Mouse (Mus musculus) ZHBTc4 (cell line): Measurements from ENCODE around the gene Ripor2.
A peak's percentile ranks its signal among the peaks of the same experiment; 100 is the strongest.

Source experiments
- DNase-seq: peaks from one replicate; pipeline ENCODE4 v3.0.0-alpha.2; 2011; ENCODE audit warnings: low read depth, low spot score

Ripor2 gene

DNA sequence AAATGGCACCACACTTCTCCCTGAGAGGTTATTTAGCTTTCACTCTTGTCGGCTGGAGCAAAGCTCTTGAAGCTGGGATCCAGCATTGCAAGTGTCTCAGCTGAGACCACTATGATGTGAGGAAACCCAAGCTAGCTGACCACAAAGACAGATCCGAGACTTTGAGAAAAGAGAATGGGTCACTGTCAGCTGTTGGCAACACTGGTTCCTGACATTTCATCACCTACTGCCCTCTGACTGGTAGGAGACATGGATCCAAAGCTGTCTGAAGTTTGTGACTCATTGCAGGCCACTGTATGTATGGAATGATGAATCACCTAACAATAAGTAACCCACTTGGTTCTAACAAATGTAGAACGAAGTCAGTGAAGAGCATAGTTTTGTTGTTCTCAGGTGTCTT is 64.3 kb downstream of the Ripor2 start:
- no peak for DNase-seq

DNA sequence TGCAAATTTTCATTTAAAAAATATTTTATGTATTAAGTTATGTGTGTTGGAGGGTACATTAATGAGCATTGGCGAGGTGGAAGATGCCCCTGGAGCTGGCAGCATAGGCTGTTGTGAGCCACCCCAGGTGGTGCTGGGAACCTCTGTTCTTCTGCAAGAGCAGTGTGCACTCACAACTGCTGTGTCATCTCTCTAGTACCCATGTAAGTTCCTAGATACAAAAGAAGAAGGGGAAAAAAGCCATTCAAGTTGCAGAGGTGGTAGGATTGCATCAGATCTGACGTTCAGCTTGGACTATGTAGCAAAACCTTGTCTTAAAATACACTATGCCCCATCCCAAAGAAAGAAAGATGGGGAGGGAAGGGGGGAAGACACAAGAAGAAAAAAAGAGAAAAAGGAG is 65.5 kb downstream of the Ripor2 start:
- no peak for DNase-seq

DNA sequence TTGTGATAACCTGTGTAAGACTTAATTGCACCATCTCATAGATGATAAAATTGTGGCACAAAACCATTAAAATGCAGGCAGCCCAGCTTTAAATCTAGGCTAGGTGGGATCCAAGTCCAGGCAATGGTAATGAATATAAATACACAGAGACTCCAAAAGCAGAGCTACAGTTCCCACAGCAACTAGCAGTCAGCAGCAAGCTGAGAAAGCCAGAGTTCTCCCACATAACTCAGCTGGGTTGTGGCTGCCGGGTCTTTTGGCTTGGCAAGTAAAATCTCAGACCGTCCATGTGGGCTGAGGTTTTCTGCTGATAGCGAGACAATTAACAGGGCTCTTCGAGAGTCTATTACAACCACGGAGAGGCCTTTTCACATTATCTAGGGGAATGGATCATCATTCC is 66.0 kb downstream of the Ripor2 start:
- no peak for DNase-seq

DNA sequence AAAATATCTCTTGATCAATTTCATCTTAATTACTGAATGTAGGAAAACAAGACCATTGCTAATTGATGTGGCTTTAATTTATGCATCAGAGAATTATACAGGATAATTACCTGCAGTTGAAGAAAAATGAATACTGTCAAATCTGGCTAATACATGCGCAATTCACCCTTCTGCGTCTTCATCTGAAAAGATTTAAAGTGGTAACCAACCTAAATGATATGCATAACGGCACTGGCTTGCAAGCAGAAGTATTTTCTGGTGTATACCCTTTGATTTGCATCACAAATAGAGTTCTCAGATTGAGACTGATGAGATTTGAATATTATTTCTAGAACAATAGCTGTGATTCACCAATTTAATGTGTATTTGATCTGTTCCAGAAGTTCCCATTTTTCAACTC is 66.7 kb downstream of the Ripor2 start:
- DNase-seq: no peak

DNA sequence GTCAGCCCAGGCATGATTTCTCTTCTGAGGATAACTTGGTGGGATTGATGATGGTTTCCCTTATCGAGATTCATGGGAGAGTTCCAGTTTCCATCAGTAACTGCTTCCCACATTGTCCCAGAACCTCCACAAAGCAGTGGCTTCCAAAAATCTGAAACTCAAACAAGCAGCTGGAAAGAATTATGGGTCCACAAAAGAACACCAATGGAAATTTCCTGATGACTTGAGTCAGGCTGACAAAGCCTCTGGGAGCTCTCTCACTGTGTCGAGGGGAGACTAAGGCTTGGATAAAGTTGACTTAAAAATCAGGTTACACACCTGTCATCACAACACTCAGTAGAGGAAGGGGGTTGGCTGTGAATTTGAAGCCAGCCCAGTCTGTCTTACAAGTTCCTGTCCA is 67.1 kb downstream of the Ripor2 start:
- no peak for DNase-seq

DNA sequence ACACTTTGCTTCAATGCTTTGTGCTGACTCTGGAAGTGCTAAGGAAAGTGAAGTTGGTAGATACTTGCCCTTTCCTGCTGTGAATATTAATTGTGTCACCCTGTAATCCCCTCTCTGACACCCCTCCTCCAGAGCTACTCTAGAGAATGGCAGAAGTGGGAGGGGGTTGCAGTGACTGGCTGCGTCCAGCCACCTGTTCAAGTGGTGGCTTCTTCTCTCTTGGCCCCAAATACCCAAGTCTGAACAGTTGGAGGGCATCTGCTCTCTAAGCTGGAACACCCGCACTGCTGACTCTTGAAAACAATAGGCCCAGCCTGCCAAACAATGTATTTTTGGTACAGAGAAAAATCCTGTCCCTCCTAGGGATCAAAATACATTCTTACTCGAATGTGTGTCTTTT is 69.0 kb downstream of the Ripor2 start:
- DNase-seq: no peak

DNA sequence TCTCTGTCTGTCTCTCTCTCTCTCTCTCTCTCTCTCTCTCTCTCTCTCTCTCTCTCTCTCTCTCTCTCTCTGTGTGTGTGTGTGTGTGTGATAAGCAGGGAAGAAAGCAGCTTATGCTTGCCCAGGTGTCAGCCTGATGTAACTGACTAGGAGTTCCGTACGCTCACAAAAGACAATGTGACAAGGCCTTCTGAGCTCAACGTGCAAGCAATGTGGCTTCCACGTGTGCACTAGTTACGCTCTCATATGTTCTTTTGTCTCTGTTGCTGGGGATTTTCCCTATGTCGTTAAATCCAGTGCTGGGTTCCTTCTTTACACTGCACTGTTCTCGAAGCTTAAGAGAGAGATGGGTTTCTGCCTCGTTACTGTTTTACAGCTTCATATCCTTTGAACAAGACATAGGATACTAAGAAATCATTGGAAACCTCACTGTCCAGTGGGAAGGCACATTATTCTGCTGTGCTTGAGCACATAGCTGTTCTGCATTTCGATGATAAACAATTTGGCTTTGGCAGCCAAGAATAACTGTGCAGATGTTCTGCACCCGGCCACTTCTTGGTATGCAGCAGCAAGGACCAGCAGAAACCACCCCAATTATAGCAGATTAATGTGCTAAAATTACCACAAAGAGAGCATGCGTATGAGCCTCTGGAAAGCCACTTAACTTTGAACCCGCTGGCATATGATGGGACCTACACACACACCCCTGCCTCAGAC is 73.1 kb downstream of the Ripor2 start:
- no peak for DNase-seq

DNA sequence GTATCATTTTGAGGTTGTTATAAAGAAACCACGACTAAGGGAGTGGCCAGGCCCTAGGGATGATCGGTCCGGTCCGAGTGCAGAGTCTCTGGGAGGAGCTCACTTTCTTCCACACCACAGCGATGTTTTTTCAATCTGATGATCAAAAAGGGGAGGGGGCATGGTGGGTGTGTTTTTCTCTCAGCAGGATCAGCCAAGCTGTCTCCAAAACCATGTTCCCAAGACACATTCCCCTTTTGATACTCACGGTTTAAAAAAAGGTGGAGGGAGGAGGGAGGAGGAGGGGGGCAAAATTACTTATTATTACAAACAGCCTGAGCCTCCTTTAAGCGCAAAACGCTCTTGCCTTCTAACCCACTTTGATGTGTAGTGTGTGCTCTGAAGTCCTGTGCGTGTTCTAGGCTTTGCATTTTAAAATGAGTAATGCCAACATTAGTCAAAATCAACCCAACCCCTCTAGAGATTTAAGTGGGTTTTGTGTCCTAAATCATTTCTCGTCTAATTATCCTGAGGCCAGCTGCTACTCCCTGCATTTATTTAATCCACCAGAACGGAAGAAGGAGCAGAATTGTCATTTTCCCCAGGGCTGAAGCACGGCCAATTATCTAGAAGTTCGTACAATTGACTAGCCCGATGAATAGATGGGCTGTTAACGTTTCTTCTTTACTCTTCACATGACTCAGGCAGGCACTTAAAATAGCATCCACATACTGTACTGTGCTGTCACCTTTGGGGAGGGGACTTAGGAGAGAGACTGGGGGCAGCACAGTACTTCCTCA is 74.9 kb downstream of the Ripor2 start:
- DNase-seq: no peak

DNA sequence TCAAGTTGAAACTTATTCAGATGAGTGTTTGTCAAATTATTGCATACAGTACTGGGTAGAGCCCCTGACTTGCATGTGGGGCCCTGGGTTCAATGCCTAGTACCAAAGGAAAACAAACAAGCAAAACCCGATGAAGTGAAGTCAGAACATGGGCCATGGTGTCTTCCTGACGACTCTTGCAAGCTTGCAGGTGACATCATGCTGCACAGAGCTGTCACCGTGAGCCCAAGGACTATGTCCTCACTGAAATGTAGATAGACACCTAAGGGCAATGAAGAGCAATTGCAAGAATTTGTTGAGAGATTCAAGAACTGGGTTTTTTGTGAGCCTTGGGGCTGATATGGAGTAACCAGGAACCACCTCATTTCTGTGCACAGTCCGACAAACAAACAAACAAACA is 84.8 kb downstream of the Ripor2 start:
- no peak for DNase-seq

DNA sequence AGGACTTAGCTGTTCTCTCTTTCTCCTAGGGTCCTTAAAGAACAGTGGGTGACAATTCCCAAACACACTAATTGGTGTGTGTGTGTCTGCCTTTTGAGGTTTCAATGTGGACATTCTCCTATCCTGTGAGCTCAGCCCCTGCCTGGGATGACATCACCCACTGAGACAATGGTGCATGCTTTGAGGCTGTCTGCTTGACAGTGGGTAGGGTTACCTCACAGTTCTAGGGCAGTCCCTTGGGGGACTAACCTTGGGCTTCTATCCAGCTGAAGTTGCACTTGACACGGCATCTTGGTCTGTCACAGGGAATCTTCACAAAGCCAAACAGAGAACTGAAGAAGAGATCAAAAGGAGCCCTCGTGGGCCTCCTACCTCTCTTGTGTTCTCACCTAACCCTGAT is 86.6 kb downstream of the Ripor2 start:
- DNase-seq: no peak

DNA sequence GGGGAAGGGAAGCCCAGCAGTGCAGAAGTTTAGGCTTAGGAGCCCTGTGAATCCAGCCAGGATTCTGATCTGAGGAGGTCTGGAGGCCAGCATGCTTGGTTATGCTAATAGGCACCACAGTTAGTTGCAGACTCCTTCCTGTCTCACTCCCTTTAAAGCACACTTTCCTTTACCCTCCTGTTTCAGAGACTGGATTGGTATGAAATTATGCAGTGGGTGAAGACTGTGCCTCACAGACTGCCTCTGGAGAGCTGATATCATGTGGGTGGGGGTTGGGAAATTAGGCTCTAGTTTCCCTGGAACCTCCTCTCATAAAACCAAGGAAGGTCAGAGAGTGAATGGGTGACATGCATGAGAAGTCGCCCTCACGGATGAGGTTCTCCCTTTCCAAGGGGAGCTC is 88.7 kb downstream of the Ripor2 start:
- no peak for DNase-seq

DNA sequence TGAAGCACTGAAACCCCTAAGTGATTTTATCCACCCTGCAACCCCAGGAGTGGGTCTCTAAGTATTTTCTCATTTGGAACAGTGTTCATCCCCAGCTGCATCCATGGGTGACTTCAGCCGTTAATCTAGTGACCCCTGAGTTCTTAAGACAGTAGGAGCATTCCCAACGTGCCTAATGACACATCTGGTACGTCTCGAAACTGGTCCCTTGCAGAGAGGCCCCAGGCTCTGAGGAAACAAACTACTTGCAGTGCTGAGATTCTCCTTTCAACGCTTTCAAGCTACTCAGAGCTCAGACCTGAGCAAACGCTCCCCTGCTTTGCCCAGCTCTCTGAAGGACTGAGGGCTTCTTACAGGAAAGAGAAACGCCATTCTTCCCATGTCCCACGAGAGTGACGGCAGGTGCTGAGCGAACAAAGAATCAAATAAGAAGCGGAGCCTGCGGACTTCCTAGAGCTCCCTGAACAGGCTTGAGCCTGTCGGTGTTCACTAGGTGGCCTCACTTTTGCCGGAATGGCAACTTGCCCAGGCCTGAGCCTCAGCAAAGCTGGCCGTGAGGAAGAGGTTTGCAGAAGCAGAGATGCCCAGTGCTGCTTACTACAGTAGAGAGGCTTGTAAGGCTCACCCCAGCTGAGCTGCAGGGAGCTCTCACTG is 97.2 kb downstream of the Ripor2 start:
- DNase-seq: no peak

DNA sequence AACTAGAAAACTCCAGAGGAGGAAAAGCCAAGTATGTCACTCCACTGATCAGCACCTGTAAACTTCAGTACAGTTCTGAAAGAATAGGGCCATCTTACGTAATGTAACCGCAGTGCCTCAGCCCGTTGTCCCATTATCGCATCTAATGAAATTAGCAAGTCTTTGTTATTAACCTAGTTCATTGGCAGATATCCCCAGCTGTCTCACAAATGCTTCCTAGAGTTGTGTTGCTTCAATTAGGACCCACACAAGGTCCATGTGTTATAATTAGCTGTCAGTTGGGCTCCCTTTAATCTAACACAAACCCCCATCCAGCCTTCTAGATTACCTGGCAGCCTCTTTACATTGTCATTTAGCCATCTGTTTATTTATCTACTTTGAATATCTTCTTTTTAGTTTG is 99.0 kb downstream of the Ripor2 start:
- DNase-seq: no peak

DNA sequence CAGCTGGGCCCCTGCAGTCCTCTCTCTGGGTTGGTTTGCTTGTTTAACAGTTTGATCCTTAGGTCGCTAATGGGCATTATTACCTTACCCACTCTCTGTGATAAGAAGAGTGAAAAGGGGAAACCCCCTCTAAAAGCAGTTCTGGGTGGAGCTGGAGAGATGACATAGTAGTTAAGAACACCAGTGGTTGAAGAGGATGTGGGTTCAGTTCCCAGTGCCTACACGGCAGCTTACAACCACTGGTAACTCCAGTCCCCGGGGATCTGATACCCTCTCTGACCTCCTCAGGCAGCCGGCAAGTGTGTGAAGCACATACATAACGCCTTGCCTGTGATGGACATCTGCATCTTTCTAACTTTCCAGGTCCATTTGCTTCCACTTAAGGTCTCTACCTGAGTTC is 100.4 kb downstream of the Ripor2 start:
- DNase-seq: no peak

DNA sequence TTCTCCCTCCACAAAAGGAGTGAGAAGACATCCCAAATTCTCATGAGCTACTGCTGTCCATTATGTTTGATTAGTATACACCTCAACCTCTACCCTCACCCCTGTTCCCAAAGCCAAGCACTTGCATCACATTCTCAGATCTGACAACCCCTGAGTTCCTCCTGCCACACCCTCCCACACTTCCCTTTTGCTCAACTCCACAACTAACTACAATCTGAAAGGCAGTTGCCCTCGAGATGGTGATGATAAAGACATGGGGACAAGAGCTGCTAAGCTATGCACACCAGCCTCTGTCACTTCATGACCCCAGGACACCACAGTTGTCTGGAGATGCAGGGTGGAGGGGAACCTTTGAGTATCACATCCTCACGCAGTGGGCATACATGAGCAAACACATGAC is 102.5 kb downstream of the Ripor2 start:
- no peak for DNase-seq

DNA sequence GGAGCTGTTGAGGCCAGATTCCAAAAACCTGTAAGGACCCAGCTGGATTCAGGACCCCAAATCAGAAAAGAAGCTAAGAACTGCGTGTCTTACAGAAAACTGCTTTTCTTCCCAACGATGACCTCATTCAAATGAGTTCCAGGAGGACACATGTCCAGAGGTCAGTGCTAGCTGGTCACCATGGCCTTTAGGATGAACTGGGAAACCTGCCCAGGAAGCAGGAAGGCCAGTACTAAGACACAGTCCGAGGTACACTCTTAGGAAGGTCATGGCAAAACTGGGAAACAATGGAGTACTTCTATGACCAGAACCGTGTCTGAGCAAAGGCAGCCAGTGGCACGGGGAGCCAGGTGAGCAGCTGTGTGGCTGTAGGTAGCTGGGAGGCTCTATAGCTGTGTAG is 103.9 kb downstream of the Ripor2 start:
- DNase-seq: no peak

DNA sequence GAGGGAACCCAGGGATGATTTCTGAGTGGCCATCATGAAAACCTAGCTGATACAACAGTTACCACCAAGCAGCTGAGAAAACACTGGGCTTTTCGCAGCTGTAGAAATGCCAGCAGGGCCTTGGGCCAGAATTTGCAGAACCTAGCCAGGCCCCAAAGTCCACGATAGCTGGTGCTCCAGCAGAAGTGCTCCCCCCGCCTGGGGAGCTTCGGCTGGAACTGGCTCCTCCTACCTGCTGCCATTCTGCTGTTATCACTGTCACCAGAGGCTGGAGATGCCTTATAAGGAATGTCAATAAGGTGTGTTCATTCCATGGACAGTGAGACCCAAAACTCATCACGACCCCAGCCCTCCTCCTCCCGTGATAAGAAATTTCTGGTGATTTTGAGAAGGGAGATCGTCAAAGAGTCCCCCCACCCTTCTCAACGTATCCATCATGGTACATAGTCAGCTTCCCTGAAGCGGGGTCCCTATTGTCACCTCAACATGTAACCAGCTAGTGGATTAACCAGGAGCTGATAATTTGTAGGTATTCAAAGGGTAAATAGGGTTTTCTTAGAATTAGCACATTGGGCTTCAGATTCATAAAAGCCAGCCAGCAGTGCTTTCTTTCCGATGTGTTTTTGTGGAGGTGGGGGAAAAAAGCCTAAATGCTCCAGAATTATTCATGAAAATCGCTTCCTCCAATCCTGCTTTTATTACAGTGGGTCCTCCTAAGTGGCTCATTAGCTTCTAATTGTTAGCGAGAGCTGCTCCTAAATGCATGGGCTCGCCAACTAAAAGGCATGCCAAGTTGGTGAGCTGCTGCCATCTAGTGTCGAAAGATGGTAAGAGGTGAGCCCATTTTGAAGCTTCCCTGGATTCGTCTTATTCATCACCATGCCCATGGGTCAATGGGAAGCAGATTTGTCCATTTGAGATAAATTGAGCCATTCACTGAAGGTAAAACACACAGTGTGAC is 105.0 kb downstream of the Ripor2 start:
- DNase-seq: peak; percentile 80

DNA sequence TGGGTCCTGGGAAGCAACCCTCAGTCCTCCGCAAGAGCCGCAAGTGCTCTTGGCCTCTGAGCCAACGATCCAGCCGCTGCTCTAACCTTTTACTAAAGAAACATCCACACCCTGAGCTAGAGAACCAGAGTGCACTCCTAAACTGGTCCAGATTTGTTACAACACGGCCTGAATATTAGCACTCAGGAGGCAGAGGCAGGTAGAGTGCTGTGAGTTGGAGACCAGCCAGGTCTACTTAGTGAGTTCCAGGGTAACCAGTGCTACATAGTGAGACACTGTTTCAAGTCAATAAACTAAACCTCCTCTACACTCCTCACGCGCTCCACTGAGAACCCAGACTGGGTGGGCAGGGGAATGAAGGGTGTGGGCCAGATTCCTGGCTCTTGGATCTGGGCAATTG is 111.3 kb downstream of the Ripor2 start:
- DNase-seq: no peak

DNA sequence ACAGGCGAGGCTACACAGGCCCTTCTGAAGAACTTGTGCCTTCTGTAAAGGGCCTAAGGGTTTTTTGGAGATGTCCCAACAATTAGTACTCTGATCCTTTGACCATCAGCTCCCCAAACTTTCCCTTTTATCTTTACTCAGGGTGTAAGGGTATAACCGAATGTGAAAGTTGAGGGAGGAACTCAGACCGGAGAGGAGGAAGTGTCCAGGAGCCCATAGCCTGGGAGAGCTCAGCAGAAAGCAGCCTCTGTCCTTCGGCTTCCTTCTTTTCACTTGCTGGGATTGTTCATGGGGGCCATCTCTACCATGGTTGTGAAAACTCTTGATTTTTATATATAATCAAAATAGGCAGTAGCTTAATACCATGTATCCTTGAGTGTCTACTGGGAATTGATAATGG is 116.8 kb downstream of the Ripor2 start:
- no peak for DNase-seq

DNA sequence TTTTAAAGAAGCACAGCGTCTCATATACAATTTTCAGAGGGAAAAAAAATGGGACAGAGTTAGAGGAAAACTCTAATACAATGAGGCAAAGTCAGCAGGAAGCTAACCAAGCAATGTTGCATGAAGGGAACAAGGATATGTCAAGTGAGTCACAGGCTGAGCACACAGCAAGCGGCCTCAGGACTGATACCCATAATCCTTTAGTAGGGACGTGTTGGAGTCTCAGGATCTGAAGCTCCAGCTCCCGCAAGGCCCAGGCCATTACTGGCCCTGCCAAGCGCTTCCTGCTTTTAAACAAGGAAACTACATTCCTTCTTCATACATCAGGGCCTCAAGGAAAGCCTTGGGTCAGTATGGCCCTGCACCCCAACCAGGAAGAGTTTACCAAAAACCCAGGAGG is 120.1 kb downstream of the Ripor2 start:
- no peak for DNase-seq

DNA sequence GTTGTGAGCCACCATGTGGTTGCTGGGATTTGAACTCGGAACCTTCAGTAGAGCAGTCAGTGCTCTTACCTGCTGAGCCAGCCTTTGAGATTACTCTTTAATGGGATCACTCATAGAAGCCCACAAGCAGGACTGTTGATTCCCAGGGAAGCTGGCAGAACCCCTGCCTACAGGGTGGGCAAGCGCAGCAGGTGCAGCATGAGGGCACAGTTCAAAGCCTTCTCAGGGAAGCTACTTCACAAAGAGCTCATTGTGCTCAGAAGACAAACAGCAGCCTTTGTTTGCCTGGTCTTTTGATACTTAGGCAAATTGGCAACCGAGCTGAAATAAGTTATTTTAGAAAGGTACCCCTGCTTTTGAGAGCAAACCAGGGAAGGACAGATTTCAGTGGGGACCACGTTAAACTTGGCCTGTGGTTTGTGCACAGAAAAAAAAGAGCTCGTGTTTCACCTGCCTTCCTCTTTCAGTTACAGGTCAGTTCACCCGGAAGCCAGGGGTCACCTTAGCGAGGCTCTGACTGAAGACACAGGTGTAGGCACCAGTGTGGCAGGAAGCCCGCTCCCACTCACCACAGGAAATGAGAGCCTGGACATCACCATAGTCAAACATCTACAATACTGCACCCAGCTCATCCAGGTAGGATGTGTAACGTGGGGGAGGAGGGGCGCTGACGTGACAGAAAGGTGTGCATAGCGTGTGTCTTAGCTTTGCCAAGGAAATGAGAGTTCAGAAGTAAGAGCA is 127.8 kb downstream of the Ripor2 start:
- DNase-seq: no peak
